Mouse (Mus musculus): ENCODE results near the gene Rassf8. TPM values are rescaled to one million over a fixed set of nuclear protein-coding genes. Genes with fewer than 3 reads are reported as not detected.
A peak's percentile ranks its signal among the peaks of the same experiment; 100 is the strongest.

Rassf8 gene
- polyA plus RNA-seq, 1 experiment from 2014 or later: 10.6 TPM

GRCm38 (mm10) chr6:145762016-145762415, 15.5 kb downstream of the Rassf8 start:
- H3K27me3 ChIP-seq (replicated peaks): no peaks in the 10 kb centered on the region
- ATAC-seq (ENCODE audit: insufficient number of reproducible peaks, low FRiP score): no peak
- WGBS: 81% methylated on average over 3 of the region's 3 CpGs
- no peak overlapping the region for H3K4me2 ChIP-seq
- no peaks in the 10 kb centered on the region for H3K36me3 ChIP-seq
- no peaks in the 10 kb centered on the region for H3K9me3 ChIP-seq (replicated peaks)
- no peak overlapping the region for H3K27ac ChIP-seq (ENCODE audit: poor library complexity, severe bottlenecking)
- peaks cover 90% of the 10 kb centered on the region for H3K4me1 ChIP-seq (replicated peaks)
- no peak overlapping the region for H3K4me3 ChIP-seq
- no peak overlapping the region for H3K9ac ChIP-seq

GRCm38 (mm10) chr6:145763051-145763450, 16.5 kb downstream of the Rassf8 start:
- Histone ChIP-seq H3K27ac (ENCODE audit: poor library complexity, severe bottlenecking) (peak overlapping the region; percentile 56), H3K9me3 (replicated peaks) (no peaks in the 10 kb centered on the region), H3K4me1 (replicated peaks) (peaks cover 90% of the 10 kb centered on the region), H3K36me3 (no peaks in the 10 kb centered on the region), H3K9ac (no peak overlapping the region), H3K4me2 (no peak overlapping the region), H3K4me3 (no peak overlapping the region), H3K27me3 (replicated peaks) (no peaks in the 10 kb centered on the region)
- no peak for ATAC-seq (ENCODE audit: insufficient number of reproducible peaks, low FRiP score)
- WGBS: 74% methylated on average over 4 of the region's 4 CpGs

GRCm38 (mm10) chr6:145765011-145765410, 18.5 kb downstream of the Rassf8 start:
- Histone ChIP-seq H3K9me3 (replicated peaks) (no peaks in the 10 kb centered on the region), H3K4me1 (replicated peaks) (peaks cover 87% of the 10 kb centered on the region), H3K27ac (ENCODE audit: poor library complexity, severe bottlenecking) (peak overlapping the region; percentile 18; the same call in 1 of the 2 replicates), H3K4me2 (peak overlapping the region; percentile 20; the same call in 1 of the 2 replicates), H3K9ac (peak overlapping the region; percentile 15; the same call in 1 of the 2 replicates), H3K27me3 (replicated peaks) (no peaks in the 10 kb centered on the region), H3K36me3 (no peaks in the 10 kb centered on the region), H3K4me3 (no peak overlapping the region)
- WGBS: 43% methylated on average over 7 of the region's 7 CpGs
- ATAC-seq (ENCODE audit: insufficient number of reproducible peaks, low FRiP score): no peak

- Histone ChIP-seq H3K36me3 (no peaks in the 10 kb centered on the region), H3K4me2 (no peak overlapping the region), H3K4me1 (replicated peaks) (peaks cover 83% of the 10 kb centered on the region), H3K27me3 (replicated peaks) (no peaks in the 10 kb centered on the region), H3K27ac (ENCODE audit: poor library complexity, severe bottlenecking) (no peak overlapping the region), H3K9ac (no peak overlapping the region), H3K4me3 (no peak overlapping the region), H3K9me3 (replicated peaks) (no peaks in the 10 kb centered on the region)
- 77% methylated on average over 6 of the region's 6 CpGs for WGBS
- no peak for ATAC-seq (ENCODE audit: insufficient number of reproducible peaks, low FRiP score)
These were observed 20.4 kb downstream of the Rassf8 start for GRCm38 (mm10) chr6:145766971-145767370.

DNA sequence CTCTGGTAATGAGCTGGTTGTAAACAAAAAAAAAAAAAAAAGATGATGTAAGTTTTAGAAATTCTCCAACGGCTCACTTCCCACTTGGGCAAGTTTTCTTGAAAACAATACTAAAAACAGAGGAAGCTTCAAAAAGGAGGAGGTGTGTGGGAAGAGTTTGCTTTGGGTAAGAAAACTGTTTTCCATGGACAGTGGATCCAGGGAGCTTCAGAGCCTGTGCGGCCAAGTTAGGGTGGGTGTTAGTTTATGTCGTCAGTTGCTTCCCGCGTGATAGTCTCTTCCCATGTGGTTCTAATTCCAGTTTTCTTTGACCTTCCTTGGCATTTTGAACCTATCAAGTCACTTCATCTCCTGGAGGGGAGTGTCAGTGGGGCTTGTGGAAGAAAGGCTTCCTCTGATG, 21.1 kb downstream of the Rassf8 start:
- peaks cover 77% of the 10 kb centered on the region for H3K4me1 ChIP-seq (replicated peaks)
- peak overlapping the region; percentile 99 for H3K27ac ChIP-seq (ENCODE audit: poor library complexity, severe bottlenecking)
- no peaks in the 10 kb centered on the region for H3K27me3 ChIP-seq (replicated peaks)
- ATAC-seq (ENCODE audit: insufficient number of reproducible peaks, low FRiP score): no peak
- H3K9me3 ChIP-seq (replicated peaks): no peaks in the 10 kb centered on the region
- 72% methylated on average over 5 of the region's 5 CpGs for WGBS
- H3K36me3 ChIP-seq: no peaks in the 10 kb centered on the region
- H3K9ac ChIP-seq: no peak overlapping the region
- H3K4me3 ChIP-seq: no peak overlapping the region
- H3K4me2 ChIP-seq: no peak overlapping the region

DNA sequence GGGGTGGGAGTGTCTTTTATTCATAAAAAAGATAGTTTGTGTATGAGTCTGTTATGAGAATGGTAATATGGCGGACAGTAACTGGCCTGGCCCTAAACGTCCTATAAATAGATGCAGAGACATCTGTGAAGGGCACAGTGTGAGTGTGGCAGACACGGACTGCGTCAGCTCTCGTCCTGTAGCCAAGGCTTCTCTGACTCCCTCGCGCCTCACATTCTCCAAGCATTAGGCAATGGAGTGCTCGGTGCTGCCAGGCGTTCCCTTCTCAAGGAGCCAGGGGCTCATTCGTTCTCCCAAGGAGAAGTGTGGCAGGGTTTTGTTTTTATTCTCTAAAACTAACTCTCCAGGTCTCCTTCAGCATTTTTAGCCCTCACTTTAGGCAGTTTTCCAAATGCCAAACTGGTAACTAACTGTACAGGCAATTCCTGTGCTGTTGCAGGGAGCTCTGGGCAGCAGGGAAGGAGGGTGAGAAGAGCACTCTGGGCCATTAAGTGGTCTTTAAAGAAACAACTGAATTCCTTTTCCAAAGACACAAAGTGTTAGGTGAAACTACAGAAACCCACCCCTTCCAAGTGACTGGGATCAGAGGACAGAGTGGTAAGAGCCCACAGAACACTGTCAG, 22.2 kb downstream of the Rassf8 start:
- ATAC-seq (ENCODE audit: insufficient number of reproducible peaks, low FRiP score): peak; percentile 78
- WGBS: 19% methylated on average over 10 of the region's 10 CpGs
- H3K4me1 ChIP-seq (replicated peaks): peaks cover 65% of the 10 kb centered on the region
- peak overlapping the region; percentile 58 for H3K9ac ChIP-seq
- H3K36me3 ChIP-seq: no peaks in the 10 kb centered on the region
- H3K27ac ChIP-seq (ENCODE audit: poor library complexity, severe bottlenecking): peak overlapping the region; percentile 99
- no peak overlapping the region for H3K4me3 ChIP-seq
- peak overlapping the region; percentile 30; the same call in 1 of the 2 replicates for H3K4me2 ChIP-seq
- H3K27me3 ChIP-seq (replicated peaks): no peaks in the 10 kb centered on the region
- H3K9me3 ChIP-seq (replicated peaks): no peaks in the 10 kb centered on the region

DNA sequence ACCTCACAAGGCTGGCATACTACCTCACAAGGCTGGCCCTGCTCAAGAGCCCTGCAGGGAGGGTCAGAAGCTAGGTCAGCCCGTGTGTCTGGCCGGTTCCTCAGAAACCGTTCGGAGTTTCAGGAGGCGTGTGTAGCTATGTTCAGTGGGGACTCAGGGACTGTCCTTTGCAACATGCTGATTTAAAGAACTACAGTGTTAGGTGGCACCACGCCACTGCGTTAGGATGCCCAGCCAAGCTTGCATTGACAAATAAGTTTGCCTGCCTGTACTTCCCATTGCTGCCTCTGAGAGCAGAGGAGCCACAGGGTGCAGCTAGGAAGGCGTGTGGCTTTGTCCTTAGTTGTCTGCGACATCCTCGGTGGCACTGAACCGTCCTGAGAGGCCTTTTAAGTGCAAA, 23.3 kb downstream of the Rassf8 start:
- Histone ChIP-seq H3K4me3 (no peak overlapping the region), H3K9me3 (replicated peaks) (no peaks in the 10 kb centered on the region), H3K27ac (ENCODE audit: poor library complexity, severe bottlenecking) (peak overlapping the region; percentile 78), H3K4me1 (replicated peaks) (peaks cover 54% of the 10 kb centered on the region), H3K36me3 (no peaks in the 10 kb centered on the region), H3K27me3 (replicated peaks) (no peaks in the 10 kb centered on the region), H3K9ac (peak overlapping the region; percentile 67), H3K4me2 (no peak overlapping the region)
- 66% methylated on average over 11 of the region's 11 CpGs for WGBS
- no peak for ATAC-seq (ENCODE audit: insufficient number of reproducible peaks, low FRiP score)

GRCm38 (mm10) chr6:145770272-145771000, 23.9 kb downstream of the Rassf8 start:
- H3K4me2 ChIP-seq: no peak overlapping the region

DNA sequence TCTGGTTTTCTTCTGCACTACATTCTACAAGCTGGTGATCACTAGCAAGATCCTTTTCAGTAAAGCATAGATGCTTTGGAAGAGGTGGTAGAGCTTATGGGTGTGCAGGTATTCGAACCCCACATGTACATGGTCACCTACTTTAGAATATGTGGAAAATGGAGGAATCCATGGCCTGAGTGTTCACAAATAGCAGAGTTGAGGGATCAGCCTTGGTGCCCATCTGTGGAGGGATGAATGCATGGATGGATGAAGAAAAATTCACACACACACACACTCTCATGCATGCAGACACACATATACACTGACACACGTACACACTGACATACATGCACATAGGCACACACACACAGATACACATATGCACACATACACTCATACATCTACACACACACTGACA, 27.9 kb downstream of the Rassf8 start:
- Histone ChIP-seq H3K36me3 (no peaks in the 10 kb centered on the region), H3K27me3 (replicated peaks) (no peaks in the 10 kb centered on the region), H3K27ac (ENCODE audit: poor library complexity, severe bottlenecking) (no peak overlapping the region), H3K4me2 (no peak overlapping the region), H3K4me3 (no peak overlapping the region), H3K4me1 (replicated peaks) (peaks cover 45% of the 10 kb centered on the region), H3K9ac (no peak overlapping the region), H3K9me3 (replicated peaks) (no peaks in the 10 kb centered on the region)
- no peak for ATAC-seq (ENCODE audit: insufficient number of reproducible peaks, low FRiP score)
- 87% methylated on average over 2 of the region's 2 CpGs for WGBS

More at GRCm38 (mm10) chr6:145770272-145771000, 23.9 kb downstream of the Rassf8 start:
- 44% methylated on average over 18 of the region's 18 CpGs for WGBS
- Histone ChIP-seq H3K4me3 (no peak overlapping the region), H3K36me3 (no peaks in the 10 kb centered on the region), H3K27me3 (replicated peaks) (no peaks in the 10 kb centered on the region), H3K4me1 (replicated peaks) (peaks cover 51% of the 10 kb centered on the region), H3K27ac (ENCODE audit: poor library complexity, severe bottlenecking) (peak overlapping the region; percentile 78), H3K9ac (peak overlapping the region; percentile 67), H3K9me3 (replicated peaks) (no peaks in the 10 kb centered on the region)
- peak; percentile 34; the same call in 1 of the 2 replicates for ATAC-seq (ENCODE audit: insufficient number of reproducible peaks, low FRiP score)

DNA sequence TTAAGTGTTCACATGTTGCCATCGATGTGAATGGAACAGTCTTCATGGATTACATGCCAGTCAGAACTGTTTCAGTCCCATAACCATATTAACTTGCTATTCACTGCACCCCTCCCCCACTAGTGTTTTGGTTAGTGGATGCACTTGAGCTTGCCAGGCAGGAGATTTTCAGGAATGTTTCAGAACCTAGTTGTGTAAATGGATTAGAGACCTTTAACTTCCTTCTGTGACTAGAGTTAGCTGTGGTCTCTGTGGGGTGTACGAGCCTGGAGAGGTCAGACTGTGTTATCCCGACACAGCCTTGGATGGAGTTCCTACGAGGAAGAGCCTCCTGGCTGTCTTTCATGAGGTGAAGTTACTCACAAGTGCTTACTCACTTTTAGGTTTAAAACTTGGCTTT, 29.7 kb downstream of the Rassf8 start:
- Histone ChIP-seq H3K9ac (no peak overlapping the region), H3K27me3 (replicated peaks) (no peaks in the 10 kb centered on the region), H3K9me3 (replicated peaks) (no peaks in the 10 kb centered on the region), H3K4me1 (replicated peaks) (peaks cover 43% of the 10 kb centered on the region), H3K27ac (ENCODE audit: poor library complexity, severe bottlenecking) (no peak overlapping the region), H3K36me3 (no peaks in the 10 kb centered on the region), H3K4me2 (no peak overlapping the region), H3K4me3 (no peak overlapping the region)
- no peak for ATAC-seq (ENCODE audit: insufficient number of reproducible peaks, low FRiP score)
- 70% methylated on average over 4 of the region's 4 CpGs for WGBS

DNA sequence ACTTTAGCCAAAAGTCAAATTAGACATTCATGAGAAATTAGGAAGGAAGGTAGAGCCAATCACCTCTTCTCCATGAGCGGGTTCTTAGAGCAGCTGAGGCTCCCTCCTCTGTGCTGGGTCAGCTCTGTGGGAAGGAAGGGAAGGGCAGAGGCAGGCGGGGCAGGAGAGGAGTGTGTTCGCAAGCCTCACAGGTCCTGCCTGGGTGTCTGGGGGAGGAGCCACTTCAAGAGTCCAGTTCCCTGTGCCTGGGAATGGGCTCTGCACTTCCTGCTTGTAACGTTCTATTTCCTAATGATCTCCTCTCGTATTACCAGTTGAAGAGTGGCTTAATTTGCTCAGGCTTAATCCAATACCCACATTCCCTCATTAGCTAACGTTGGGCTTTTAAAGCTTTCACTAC, 32.8 kb downstream of the Rassf8 start:
- no peak for ATAC-seq (ENCODE audit: insufficient number of reproducible peaks, low FRiP score)
- no peak overlapping the region for H3K27ac ChIP-seq (ENCODE audit: poor library complexity, severe bottlenecking)
- no peaks in the 10 kb centered on the region for H3K27me3 ChIP-seq (replicated peaks)
- no peak overlapping the region for H3K4me3 ChIP-seq
- WGBS: 17% methylated on average over 6 of the region's 6 CpGs
- H3K36me3 ChIP-seq: no peaks in the 10 kb centered on the region; the same call in 1 of the 2 replicates
- H3K9ac ChIP-seq: no peak overlapping the region
- no peak overlapping the region for H3K4me2 ChIP-seq
- no peaks in the 10 kb centered on the region for H3K9me3 ChIP-seq (replicated peaks)
- peaks cover 54% of the 10 kb centered on the region for H3K4me1 ChIP-seq (replicated peaks)

Measured in heart, embryonic 12.5 days (tissue).